Mouse (Mus musculus) embryo, embryonic 11.5 days (tissue): ENCODE data around the gene Smad9.

Experiments
- DNase-seq: peaks from one replicate; pipeline ENCODE4 v3.0.0-alpha.2; 2012; ENCODE audit warnings: low read depth, low spot score

The Smad9 gene

DNA sequence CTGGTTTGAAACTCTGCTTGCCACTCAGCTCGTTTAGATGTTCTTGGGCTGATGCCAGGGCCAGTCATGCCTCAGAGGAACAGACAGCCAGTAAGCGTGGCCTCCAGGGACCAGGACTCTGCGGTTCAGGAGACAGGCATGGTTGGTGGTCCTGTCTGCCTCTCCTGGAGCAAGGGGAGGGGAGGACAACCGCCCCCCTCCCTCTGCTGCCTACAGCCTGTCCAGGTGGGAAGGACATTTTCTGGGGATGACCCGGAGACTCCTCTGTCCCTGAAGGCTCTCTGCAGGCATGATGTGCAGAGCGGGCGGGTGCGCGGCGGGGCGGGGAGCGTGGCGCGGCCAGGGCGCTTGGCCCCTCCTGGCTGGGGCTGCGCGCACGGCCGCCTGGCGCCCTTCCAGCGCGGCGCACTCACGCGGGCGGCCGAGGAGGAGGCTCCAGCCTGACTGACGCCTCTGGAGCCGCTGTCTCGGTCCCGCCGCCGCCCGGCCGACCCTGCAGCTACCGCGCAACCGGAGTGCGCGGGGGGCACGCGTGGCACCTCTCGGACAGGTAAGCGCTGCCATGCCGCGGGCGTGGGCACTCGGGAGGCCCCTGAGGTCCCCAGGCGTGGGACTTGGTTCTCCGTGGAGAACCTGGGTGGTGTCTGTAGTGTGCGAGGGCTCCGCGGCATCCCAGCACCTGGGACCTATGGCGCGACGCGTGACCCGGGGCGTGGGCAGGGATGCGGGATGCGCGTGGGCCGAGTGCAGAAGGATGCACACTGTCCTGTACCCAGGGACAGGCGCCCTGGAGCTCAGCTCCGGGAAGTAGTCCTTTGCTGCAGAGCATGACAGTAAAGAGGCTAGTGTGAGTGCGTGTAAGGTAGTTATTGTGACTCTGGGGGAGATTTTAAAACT, at the start of gene Smad9:
Smad9 (plus strand) TSS at position 438 of the 897 bp plus-strand sequence.
- peak; percentile 27 for DNase-seq

DNA sequence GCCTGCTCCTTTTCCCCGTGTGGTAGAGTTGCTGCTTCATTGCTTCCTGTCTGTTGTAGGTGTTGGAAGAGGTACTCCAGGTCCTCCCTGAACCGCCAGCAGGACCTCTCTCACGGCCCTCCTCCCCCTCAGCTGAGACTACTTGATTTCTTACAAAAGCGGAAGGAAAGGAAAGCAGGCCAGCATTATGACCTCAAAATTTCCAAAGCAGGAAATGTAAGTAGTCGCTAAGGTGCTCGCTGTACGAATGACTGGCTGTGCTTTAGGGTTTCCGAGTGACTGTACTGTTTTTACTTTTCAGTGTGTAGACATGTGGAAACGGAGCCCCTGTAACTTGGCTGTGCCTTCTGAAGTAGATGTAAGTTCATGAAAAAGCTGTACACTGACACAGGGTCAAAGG, 46.4 kb upstream of the Smad9 start:
- no peak for DNase-seq

DNA sequence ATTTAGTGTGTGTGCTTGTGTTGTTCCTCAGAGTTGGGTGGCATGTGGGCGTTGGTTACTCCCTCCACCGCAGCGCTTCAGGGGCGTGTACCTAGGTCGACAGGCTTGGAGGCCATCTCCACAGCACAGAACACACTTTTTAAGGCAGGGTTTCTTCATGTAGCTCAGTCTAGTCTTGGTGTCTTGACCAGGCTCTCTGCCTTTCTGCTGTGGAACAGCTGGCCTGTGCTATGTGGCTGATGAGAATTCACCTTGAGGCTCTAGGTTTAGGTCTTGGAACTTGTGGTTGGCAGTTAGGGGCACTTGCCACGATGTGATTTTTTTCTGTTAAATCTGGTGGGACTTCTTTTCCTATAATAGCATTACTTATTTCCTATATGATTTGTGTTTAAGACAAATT, 41.1 kb upstream of the Smad9 start, which contains the start of gene Gm21958:
Gm21958 (minus strand) TSS at position 101 of the 400 bp plus-strand sequence.
- no peak for DNase-seq

DNA sequence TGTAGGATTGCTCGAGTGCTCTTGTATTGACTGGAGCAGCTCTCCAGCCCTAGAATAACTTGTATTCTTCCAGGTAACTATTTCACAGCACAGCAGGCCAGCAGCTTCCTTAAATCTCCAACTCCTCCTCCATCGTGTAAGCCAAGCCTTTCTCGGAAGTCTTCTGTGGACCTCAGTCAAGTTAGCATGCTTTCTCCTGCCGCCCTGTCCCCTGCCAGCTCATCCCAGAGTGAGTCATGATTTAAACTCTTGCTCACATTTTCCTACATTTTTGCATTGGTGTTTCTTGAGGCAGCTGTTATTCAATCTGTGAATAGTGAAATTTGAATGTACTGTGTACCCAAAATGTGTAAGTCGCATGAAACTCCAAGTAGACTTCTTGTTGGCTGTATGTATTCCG, 39.9 kb upstream of the Smad9 start:
- DNase-seq, result no peak

DNA sequence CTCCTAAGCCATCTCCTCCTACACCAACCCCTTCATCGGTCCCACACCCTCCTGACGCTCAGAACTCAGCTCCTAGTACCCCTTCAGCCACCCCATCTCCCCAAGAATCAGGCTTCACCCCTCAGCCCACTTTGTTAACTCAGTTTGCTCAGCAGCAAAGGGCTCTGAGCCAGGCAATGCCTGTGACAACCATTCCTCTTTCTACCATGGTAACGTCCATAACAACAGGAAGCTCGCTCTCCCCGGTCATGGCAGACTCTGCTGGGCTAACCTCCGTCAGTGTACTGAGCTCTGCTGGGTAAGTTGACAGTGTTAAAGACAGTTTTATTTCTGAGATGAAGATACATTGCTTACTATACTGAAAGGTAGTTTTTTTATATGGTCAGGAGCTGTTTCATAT, 38.0 kb upstream of the Smad9 start:
- no peak for DNase-seq

DNA sequence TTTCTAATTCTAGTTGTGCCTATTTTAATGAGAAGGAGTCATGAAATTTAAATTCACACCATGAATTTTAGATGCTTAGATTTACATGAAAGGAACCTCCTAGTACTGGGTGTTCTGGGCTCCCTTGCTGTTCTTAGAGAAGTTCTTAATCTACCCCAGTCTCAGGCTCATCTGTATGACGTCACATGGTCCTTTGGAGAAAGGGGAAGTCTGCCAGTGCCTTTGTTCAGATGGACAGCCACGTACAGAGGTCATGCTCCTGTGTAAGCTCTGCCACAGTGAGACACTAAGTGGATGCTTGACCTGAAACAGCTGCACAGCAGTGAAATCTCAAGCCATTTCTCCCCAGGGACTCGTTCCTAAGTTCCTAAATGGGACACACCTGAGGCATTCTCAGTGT, 36.4 kb upstream of the Smad9 start:
- DNase-seq, result no peak

DNA sequence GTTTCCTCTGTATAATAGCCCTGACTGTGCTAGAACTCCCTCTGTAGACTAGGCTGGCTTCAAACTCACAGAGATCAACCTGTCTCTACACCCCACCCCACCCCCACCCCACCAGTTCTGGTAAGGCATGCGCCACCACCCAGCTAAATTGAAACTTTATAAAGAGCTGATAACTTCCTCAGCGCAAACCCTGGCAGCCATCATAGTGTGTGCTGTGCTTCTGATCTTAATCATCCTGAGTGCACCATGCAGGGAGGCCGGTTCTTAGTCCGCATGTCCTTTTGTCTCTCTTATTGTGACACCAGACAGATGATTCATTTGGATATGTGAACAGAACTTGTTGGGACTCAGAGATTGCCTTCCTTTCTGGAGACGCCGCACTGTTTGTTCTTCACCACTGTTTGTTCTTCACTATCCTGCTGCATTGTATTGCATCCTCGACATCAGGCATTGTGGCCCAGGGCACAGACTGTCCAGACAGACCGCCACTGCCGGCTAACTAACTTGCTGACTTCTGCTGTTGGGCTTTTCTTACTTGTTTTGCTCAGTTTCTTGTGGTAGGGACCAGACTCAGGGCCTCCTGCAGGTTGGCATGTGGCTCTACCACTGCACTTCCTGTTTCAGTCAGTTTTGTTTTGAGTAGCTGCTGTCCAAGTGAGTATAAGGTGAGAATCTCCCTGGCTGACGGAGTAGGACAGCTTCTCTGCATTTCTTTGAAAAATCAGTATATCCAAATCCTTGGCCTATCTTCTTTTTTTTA, 31.5 kb upstream of the Smad9 start:
- no peak for DNase-seq

DNA sequence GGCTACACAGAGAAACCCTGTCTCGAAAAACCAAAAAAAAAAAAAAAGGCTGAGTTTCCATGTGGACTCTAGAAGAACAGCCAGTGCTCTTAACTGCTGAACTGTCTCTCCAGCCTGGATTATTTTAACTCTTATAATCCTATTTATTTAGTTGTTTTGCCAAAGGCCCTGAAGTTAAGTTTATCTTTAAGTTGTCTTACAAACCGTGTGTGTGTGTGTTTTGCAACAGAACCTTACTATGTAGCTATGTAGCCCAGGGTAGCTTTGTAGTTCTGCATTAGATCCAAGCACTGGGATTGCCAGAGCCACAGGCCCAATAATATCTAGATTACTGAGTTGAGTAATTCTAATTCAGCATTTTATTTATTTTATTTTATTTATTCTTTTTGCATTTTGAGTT, 30.0 kb upstream of the Smad9 start:
- no peak for DNase-seq

DNA sequence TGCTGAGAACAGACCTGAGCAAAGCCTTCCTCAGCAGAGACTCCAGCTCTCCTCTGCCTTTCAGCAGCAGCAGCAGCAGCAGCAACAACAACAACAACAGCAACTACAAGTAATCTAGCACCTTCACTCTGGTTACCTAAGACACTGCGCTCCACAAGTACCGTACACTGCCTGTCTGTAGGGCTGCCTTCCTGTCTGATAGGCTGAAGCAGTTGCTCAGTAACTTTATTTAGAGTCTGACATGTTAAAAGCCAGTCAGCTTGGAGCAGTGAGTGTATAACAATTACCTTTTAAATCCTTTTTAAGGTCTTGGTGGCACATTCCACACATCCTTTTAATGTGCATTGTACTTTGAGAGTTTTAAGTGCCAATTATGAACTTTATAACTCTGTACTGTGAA, 27.8 kb upstream of the Smad9 start:
- no peak for DNase-seq

DNA sequence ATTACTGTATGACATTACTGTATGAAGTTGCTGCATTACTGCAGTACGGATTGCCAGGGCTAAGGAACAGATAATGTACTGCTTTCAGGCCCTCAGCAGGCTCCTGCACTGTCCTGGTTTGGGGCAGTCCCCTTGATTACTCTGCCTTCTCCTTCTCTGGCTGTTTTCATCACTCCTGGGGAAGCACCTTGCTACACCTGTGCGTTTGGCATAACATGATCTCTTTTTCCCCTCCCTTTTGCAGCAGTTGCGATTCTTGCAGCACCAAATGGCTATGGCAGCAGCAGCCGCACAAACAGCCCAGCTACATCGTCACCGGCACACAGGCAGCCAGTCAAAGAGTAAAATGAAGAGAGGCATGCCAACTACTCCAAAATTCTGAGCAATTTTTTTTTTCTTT, 27.3 kb upstream of the Smad9 start:
- no peak for DNase-seq

DNA sequence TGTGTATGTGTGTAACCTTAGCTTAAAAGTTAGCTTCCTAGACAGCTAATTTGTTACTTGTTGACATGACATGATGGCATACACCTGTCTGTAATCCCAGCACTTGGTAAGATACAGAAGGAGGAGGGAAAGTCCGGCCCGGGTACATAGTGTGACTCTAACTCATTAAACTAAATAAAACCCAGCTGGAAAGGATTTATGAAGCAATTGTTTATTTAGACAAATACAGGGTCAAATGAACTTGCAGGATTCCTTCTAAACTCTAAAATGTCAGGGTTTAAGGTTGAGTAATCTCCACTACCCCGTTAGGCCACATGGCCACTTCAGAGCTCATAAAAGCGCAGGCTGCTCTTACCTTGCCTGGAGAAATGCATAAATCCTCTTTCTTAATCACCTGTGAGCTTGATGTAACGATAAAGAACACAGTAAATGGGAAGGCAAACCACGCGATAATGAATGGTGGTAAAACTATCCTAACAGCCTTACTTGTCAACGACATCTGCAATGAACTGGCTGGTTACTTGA, 23.7 kb upstream of the Smad9 start:
- no peak for DNase-seq

DNA sequence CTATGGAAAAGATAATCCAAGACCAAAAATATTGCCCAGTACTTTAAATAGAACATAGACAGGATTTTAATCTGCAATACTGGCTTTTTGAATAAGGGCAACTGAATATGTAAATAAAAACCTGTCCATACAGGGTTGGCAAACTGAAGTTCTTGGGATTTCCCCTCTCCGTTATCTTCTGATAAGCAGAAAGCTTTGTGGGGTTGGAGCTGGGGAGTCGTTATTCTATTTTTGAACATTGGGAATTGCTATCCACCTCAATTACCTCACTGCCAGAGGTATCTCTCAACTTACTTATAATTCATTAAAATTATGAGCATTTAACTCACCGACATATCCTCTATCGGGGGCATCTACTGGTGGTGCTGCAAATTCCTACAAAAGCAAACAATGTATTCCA, 23.0 kb upstream of the Smad9 start:
- no peak for DNase-seq

DNA sequence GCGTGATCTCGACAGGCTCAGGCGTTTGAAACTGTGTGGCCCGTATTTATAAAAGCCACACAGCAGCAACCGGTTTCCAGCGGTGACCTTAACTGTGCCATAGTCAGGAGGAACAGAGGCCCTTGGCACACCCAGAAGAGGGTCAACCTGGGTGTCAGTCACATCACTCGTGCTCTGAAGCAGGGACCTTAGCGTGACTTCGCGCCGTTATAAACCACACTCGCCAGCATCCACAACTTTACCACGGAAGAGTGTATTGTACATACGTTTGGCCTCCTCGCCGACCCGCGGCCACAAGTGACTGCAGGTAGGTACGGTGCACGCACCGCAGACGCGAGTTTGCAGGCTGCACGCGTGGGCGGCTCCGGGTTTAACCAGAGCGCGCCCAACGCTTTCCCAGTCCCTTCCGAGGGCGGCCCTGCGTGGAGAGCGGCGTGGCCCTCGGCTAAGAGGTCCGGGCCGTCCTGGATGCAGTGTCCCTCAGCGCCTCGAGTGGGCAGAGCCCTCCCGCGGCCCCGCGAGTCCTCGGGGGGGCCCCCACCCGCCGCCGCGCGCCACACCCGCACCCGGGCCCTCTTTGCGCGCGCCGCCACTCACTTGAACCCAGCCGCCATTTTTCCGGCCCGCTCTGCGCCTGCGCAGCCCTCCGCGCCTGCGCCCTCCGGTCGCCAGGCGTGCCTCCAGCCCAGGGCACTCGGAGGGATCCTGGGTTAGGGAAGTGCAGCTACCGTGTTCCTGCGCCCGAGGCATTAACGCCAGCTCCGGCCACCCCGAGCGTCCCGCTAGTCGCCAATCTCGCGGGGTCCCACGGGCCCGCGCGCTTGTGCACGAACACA, 20.8 kb upstream of the Smad9 start:
- peak; percentile 86 for DNase-seq

DNA sequence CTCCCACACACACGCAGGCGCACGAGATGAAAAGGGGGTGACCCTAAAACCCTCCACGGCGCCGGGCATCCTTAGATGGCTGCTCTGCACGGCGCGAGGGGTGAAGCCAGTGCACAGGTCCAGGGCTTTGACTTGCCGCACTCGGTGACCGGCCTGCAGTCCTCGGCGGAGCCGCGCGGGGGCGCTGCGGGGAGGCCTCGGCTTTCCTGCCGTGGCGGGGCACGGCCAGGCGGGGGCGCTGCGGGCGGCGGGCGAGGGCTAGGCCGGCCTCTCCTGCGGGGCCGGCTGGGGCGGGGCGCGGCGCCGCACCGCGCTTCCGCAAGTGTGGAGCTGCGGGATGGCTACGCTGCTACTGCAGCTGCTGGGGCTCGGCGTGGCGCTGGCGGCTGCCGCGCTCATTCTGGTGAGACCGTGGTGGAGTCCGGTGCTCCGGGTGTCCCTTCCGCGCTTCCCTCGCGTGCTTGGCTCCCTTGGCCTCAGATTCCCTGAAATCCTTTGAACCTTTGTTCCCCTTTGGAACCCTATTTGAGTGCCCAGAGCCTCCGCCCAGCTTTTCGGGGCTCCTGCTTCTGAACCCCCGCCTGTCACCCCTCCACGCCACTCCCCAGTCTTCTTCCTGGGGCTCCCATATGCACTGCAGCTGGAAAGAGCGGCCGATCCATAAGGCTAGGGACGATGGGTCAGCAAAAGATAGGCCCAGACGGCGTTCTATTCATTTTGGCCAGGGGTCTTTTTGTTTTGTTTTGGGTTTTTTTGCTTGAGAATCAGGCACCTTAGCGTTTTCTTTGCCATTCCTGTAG, 19.9 kb upstream of the Smad9 start, which contains the start of the genes Exosc8 and Alg5:
Exosc8 (minus strand) TSS at position 147 of the 800 bp plus-strand sequence.
Alg5 (plus strand) TSS at position 293 of the 800 bp plus-strand sequence.
- DNase-seq, result peak; percentile 73

DNA sequence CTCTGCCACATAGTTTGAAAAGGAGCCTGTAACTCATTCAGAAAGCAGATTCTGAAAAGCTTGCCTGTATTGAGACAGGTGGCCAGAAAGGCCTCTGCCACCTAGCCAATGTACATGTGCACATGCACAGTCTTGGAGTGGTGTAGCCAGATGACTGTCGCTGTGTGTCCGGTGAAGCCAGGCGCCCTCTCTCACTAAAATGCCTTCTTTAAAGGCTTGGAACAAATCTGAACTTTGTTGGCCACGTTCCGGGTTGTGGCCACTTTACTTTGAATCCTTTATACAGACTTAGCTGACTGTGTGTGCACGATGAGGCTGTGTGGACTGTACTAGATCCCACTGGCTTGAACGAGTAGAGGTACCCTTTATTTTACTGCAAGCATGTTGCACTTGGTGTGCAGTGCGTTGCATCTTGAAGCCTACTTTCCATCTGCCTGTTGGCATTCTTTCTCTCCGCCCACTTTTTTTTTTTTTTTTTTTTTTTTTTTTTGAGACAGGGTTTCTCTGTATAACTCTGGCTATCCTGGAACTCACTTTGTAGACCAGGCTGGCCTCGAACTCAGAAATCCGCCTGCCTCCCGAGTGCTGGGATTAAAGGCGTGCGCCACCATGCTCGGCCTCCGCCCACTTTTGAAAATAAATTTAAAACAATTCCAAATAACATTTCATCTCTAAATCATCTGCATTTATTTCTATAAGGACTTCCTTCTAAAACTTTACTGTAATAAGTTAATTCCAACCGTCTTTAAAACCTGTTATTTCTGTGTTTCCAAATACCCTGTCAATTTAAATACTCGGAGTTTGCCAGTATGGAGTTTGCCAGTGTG, 19.1 kb upstream of the Smad9 start:
- DNase-seq, result no peak

DNA sequence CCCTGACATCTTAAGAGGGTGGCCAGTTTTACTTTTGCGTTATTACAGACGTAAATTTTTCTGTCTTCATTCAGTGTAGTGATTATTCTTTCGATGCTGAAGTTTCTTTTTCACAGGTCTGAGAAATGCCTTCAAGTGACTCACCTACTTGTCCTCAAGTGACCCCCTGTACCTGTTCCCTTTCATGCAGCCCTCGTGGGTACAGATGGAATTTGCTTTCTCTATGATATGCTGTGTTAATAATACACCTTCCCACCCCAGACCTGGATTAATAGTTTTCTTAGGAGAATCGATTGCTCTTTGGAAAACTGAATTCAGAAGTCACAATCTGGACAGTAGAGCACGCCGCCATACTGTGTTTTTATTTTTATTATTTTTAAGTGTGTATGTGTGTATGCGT, 18.1 kb upstream of the Smad9 start:
- no peak for DNase-seq

DNA sequence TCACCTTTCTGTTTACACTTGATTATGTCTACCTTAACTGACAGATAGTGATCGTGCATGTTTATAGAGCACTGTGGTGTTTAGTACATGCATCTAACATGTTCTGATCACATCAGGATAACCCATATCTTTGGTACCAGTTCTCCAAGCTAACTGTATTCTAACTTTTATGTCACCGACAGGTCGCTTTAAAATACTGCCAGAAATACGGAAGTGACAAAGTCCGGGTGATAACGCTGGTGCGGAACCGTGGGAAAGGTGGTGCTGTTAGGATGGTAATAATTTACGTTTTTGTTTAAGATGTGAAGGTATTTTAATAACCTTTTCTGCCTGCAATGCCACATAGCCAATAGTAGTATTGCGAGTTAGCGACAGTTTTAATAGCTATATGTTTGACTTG, 13.4 kb upstream of the Smad9 start:
- no peak for DNase-seq

DNA sequence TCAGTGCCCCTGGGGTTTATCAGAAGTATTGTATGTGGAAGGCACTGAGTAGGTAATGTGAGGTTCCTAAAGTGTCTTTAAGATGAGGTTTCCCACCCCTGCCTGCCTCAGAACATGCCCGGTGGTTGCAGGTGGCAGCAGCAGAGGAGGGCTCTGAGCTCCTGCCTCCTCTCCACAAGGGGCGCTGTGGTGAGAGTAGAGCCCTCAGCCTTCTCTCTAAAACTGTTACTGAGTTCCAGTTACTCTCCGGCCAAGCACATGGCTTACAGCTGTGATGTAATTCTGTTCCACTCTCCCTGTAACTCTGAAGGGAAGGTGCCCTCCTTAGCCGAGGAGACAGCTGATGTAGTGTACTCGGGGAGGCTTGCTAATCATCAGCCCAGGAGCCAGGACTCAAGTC, 9.6 kb upstream of the Smad9 start:
- peak; percentile 11 for DNase-seq

DNA sequence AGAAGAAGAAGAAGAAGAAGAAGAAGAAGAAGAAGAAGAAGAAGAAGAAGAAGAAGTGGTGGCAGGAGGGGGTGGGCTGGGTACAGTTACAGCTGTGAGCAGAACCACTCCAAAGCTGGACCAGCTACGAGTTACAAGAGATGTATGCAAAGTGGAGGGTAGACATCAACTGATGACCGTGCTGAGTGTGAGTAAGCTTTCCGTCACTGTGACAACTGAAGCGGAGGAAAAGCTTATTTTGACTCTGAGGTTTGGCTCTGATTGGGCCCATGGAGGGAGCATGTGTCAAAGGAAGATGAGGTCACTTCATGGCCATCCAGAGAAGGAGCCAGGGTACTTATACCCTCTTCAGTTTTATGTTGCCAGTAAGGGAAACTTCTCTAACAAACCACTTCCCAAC, 2.0 kb upstream of the Smad9 start:
- DNase-seq, result no peak

DNA sequence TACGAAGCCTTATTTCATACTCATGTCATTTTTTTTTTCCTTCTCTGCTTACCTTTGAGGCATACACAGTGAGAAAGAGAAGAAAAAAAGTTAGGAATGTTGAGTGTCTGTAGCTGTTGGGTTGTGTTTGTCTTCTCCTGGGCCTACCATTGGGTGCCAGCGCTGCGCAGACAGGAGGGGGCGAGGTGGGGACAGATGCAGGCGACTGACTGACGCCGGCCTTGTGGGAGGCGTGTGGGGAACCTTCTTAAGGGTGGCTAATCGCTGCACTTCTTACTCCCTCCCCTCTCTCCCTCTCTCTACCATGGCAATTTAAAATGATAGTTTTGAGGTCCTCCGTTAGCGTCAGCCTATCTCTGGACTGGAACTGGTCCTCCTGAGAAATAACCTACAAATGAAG, 676 bp downstream of the Smad9 start:
- peak; percentile 8 for DNase-seq
